Mouse (Mus musculus) testis, postnatal 14 days (tissue): ENCODE data around the gene Abhd16b.
"Not testable (repeated sequence)": the region's sequence is repeated elsewhere in the genome, so short reads cannot be mapped to it uniquely, and the experiment has no call there.

Experiments
- DNase-seq: peaks from one replicate; pipeline ENCODE4 v3.0.0; 2021; ENCODE audit warnings: low spot score

Gene Abhd16b

DNA sequence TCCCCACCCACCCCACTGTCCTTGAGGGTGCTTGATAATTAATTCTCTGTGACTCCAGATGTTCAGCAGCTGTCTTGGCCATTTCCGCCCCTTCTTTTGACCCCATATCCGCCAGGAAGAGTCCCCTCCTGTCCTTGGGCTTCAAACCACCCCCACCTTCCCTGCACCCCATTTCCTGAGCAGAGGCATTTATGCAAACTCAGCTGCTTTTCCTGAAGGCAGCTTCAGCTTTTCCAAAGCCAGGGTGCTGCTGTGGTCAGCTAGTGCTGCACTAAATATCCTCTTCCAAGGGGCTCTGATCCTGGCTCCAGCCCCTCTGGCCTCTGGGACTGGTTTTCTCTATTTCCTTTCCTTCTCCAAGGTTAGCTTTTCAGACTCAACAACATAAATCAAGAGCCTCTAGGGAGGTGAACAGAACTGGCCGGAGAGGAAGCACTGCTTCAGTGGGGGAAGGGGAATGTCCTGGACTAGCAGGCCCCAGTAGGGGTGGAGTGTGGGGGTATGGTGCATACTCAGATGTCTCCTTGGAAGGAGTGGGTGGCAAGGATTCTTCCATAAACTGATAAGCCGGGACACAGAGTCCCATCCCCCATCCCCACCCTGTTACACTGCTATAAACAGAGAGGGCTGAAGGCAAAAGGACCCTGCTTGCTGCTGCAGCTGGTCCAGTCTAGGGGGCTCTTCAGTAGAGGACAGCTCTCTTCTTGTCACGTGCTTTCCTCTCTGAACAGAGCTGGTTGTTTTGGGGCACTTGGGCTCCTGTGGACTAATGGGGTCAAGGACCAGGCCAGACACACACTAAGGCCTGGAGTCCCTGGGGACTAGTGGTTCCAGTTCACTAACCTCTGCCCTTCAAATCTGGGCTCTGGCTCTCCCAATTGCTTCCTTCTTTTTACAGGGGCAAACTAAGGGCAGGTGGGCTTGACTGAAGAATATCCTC lies 5.4 kb upstream of the Abhd16b start:
- peak; percentile 82 for DNase-seq

GRCm38 (mm10) chr2:181491432-181492205 lies 1.4 kb upstream of the Abhd16b start:
- peak; percentile 42 for DNase-seq

- no peak for DNase-seq
Measured at GRCm38 (mm10) chr2:181492206-181492605, 800 bp upstream of the Abhd16b start.

- no peak for DNase-seq
Measured at GRCm38 (mm10) chr2:181494266-181494945, 1.4 kb downstream of the Abhd16b start.

GRCm38 (mm10) chr2:181495845-181496244 lies 2.8 kb downstream of the Abhd16b start:
- not testable (repeated sequence) for DNase-seq

DNA sequence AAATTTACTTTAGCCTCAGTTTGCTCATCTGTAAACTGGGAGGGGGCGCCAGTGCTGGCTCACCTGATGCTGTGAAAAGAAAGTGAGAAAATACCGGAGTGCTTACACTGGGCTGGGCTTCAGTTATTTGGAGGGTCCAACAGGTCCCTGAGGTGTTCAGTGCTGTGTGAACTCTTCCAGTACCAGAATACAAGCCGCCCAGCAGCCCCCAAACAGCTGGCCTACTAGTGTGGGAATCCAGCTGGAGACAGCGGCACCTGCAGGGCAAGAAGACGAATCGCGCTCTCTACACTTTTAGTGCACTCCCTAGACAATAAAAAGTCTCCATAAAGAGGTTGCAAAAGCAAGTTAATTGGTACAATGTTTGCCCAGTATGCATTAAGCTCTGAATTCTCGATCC lies 3.3 kb downstream of the Abhd16b start:
- DNase-seq: peak; percentile 59

- DNase-seq: peak; percentile 95
Measured at GRCm38 (mm10) chr2:181496831-181497547, 4.0 kb downstream of the Abhd16b start, which contains the start of gene Tpd52l2. TSS of gene Tpd52l2 (plus strand) at chr2:181497142.

- DNase-seq: peak; percentile 73
Measured at GRCm38 (mm10) chr2:181497548-181497875, 4.5 kb downstream of the Abhd16b start.

- DNase-seq: no peak
Measured at GRCm38 (mm10) chr2:181498644-181499043, 5.6 kb downstream of the Abhd16b start.

DNA sequence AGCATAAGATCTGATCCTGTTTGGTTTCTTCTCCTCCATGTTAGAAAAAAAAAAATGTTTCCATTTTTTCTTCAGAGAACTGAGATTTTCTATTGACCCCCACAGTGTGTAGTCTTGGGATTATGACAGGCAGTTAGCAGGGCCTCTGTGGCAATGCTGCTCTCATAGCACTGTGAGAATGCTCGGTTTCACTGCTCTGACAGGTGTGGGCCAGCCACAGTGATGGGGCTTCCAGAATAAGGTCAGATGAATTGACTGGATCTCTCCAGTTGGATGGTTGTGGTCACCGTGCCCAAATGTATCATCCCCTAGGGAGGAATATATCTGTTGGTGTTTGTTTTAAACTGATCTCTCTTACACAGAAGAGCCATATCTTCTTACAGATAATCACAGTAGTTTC lies 16.2 kb downstream of the Abhd16b start:
- no peak for DNase-seq

DNA sequence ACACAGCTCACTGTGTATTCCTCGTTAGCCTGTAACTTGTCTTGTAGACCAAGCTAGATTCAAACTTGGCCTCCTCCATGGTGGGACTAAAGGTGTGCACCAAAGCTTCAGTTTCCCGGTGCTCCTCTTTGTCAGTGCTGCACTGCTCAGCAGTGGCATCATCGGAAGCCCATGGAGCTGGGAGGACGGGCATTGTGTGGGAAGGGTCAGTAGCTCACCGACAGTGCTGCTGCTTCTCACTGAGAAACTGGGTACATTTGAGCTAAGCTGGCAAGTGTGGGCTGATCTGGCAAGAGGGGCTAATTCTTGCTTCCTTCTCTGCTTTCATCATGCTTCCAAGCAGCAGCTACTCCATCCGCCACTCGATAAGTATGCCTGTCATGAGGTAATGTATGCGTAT lies 18.2 kb downstream of the Abhd16b start:
- no peak for DNase-seq

DNA sequence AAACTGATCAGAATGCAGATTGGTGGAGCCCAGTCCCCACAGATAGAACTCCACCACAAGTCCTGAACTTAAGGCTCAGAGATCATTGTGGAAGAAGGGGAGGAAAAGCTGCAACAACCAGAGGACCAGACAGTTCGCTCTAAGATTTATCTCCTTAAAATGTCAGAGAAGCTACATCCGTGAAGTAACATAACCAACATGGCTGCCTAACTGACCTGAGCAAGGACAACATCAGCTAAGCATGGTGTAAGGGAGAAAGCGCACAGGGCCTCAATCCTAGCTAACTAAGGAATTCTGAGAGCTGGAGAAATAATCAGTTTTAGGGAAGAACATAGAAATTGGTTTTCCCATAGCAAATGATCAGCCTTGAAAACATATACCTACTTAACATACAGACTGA lies 26.2 kb downstream of the Abhd16b start:
- DNase-seq: no peak

DNA sequence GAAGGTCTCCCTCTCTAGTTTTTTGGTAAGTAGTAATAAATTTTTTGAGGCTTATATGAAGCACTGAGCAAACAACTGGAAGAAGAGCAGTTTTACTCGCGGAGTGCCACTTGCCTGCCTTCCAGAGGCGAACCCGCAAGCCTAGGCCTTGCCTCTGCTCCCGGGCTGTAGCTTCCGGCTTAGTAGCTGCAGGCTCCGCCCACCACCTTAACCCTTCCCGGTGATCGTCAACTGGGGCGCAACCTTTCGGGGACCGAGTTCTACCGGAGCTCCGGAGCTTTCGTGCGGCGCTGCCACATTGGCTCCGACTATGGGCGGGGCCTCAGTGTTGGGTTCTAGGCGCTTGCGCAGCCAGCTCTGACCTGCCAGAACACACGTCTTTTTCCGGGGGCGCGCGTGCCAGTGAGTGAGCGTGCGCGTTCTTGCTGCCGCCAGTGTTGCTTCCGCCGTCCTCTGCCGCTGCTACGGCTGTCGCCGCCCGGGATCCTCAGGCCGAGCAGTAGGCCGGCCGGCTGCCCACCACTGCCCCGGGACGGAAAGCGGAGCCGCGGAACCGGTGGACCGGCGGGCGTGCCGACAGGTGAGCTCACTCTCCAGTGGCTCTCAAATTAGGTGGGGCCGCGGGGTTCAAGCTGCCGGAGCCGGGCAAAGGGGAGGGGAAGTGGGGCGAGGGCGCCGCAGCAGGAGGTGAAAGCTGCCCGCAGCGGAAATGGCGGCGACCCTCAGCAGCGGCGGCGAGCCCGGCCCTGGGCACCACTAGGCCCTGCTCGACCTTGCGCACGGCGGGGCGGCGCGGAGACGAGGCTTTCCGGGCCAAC lies 27.3 kb downstream of the Abhd16b start, which contains the start of gene Dnajc5:
Dnajc5 (plus strand) TSS at position 368 of the 818 bp plus-strand sequence.
- peak; percentile 97 for DNase-seq

- DNase-seq: no peak
Measured at GRCm38 (mm10) chr2:181520936-181521227, 27.9 kb downstream of the Abhd16b start.

GRCm38 (mm10) chr2:181521491-181521890 lies 28.5 kb downstream of the Abhd16b start:
- DNase-seq: no peak

DNA sequence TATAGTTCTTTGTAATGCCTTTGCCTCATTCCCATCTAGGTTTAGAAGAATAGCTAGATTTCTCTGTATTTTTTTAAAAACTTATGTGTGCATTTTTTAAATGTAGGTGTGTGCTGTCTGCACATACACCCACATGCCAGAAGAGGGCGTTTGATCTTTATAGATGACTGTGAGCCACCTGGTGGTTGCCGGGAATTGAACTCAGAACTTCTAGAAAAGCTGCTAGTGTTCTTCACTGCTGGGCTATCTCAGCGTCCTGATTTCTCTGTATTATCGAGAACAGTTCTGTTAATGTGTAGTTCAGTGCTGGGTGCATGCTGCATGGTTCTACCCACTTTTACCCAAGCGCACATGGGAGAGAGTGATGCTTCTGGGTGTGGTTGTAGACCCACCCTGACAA lies 29.8 kb downstream of the Abhd16b start:
- DNase-seq: no peak

DNA sequence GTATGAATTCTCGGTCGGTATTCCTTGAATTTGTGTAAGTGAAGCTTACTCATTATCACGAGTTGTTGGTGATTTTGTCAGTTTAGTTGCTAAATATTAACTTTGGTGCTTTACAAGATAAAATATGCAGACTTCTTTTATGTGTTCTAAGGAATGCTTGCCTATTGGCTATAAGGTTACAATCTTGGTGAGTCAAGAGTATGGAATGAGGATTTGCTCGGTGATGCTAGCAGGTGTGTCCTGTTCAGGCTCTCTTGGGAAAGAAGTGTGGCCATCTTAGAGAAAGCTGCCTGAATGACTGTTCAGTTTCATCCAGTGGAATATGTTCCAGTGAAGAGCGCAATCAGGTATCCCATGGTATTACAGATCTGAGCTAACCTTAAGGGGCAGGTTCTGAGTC lies 32.5 kb downstream of the Abhd16b start:
- no peak for DNase-seq

GRCm38 (mm10) chr2:181529076-181529475 lies 36.1 kb downstream of the Abhd16b start:
- no peak for DNase-seq

- no peak for DNase-seq
Measured at GRCm38 (mm10) chr2:181532589-181532988, 39.6 kb downstream of the Abhd16b start.

DNA sequence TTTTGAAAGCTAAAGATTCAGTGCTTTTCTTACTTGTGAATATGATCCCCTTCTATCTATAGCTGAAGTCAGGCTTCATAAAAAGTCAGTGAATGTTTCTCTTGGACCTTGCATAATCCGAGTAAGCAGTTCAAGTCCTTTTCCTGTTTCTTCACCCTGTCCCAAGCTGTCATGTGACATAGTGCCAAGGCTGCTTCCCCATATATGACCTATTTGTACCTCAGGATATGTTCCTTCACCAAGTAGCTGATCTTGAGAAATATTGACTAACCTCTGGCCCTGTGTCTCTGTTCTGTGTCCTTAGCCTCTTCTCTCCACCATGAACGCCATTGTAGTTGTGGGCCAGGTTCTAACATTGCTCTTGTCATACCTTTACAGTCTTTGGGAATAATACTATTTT lies 43.4 kb downstream of the Abhd16b start:
- no peak for DNase-seq

- DNase-seq: no peak
Measured at GRCm38 (mm10) chr2:181537444-181538047, 44.5 kb downstream of the Abhd16b start.
